Mouse (Mus musculus) adrenal gland, postnatal 10 days (tissue): ENCODE measurements around the gene Mfap2. TPM values are rescaled to one million over a fixed set of nuclear protein-coding genes. Genes with fewer than 3 reads are reported as not detected.
A peak's percentile ranks its signal among the peaks of the same experiment; 100 is the strongest.

ENCODE experiments used
- DNase-seq: peaks from one replicate; pipeline ENCODE4 v3.0.0; 2021; ENCODE audit warnings: mixed read lengths
- long read RNA-seq, 2 experiments: library from polyadenylated mRNA; stranded (forward); transcript quantifications; one replicate each; pipeline ENCODE4 v2.0.0; 2021
- total RNA-seq, 2 experiments: library from RNA; stranded (reverse); gene quantifications; 2 replicates each; pipeline ENCODE4 v1.2.3; 2021

The Mfap2 gene
- 10 to 100 TPM; 46.9 to 50.7 TPM for total RNA-seq
- long read RNA-seq, experiment 1, transcript Mfap2-201 (9 exons, 1,073 nt) = major isoform, 15 of 26 reads
- long read RNA-seq, experiment 1, partial matches to known transcripts = 10 of 26 reads
- long read RNA-seq, experiment 1, other reads (novel, unspliced or antisense) = 1 of 26 reads
- long read RNA-seq, experiment 2, transcript Mfap2-201 (9 exons, 1,073 nt) = major isoform, 29 of 37 reads
- long read RNA-seq, experiment 2, partial matches to known transcripts = 3 of 37 reads
- long read RNA-seq, experiment 2, other reads (novel, unspliced or antisense) = 5 of 37 reads

- DNase-seq = no peak
Measured at GRCm38 (mm10) chr4:141010118-141010517, at the start of gene Mfap2. Mfap2 (plus strand) TSS chr4:141010418.

GRCm38 (mm10) chr4:140960781-140961466 lies 49.3 kb upstream of the Mfap2 start, which contains the start of gene Sdhb:
Sdhb (plus strand) TSS chr4:140961203.
- peak; percentile 97 for DNase-seq

- DNase-seq = no peak
Measured at GRCm38 (mm10) chr4:140961467-140962206, 48.6 kb upstream of the Mfap2 start.

- no peak for DNase-seq
Measured at GRCm38 (mm10) chr4:140962207-140962909, 47.9 kb upstream of the Mfap2 start.

- DNase-seq = peak; percentile 87
Measured at GRCm38 (mm10) chr4:140962950-140963349, 47.3 kb upstream of the Mfap2 start.

GRCm38 (mm10) chr4:140963941-140964597 lies 46.1 kb upstream of the Mfap2 start:
- DNase-seq = no peak

GRCm38 (mm10) chr4:140964620-140965019 lies 45.6 kb upstream of the Mfap2 start:
- peak; percentile 85 for DNase-seq

- no peak for DNase-seq
Measured at GRCm38 (mm10) chr4:140967386-140968159, 42.6 kb upstream of the Mfap2 start.

- no peak for DNase-seq
Measured at GRCm38 (mm10) chr4:140971691-140972090, 38.5 kb upstream of the Mfap2 start.

GRCm38 (mm10) chr4:140974408-140974807 lies 35.8 kb upstream of the Mfap2 start:
- DNase-seq = no peak

- peak; percentile 37 for DNase-seq
Measured at GRCm38 (mm10) chr4:140975356-140975755, 34.9 kb upstream of the Mfap2 start.

- no peak for DNase-seq
Measured at GRCm38 (mm10) chr4:140977278-140977677, 32.9 kb upstream of the Mfap2 start.

- peak; percentile 74 for DNase-seq
Measured at GRCm38 (mm10) chr4:140977886-140978692, 32.1 kb upstream of the Mfap2 start.

- DNase-seq = no peak
Measured at GRCm38 (mm10) chr4:140981605-140982004, 28.6 kb upstream of the Mfap2 start.

- DNase-seq = no peak
Measured at GRCm38 (mm10) chr4:140982808-140983207, 27.4 kb upstream of the Mfap2 start.

GRCm38 (mm10) chr4:140983442-140983841 lies 26.8 kb upstream of the Mfap2 start:
- no peak for DNase-seq

GRCm38 (mm10) chr4:140984544-140984943 lies 25.7 kb upstream of the Mfap2 start:
- DNase-seq = no peak

- no peak for DNase-seq
Measured at GRCm38 (mm10) chr4:140986024-140986710, 24.1 kb upstream of the Mfap2 start.

- peak; percentile 96 for DNase-seq
Measured at GRCm38 (mm10) chr4:140986711-140987395, 23.4 kb upstream of the Mfap2 start, which contains the start of gene Atp13a2. Atp13a2 (plus strand) TSS chr4:140986873.
